In the genomic region with DNA sequence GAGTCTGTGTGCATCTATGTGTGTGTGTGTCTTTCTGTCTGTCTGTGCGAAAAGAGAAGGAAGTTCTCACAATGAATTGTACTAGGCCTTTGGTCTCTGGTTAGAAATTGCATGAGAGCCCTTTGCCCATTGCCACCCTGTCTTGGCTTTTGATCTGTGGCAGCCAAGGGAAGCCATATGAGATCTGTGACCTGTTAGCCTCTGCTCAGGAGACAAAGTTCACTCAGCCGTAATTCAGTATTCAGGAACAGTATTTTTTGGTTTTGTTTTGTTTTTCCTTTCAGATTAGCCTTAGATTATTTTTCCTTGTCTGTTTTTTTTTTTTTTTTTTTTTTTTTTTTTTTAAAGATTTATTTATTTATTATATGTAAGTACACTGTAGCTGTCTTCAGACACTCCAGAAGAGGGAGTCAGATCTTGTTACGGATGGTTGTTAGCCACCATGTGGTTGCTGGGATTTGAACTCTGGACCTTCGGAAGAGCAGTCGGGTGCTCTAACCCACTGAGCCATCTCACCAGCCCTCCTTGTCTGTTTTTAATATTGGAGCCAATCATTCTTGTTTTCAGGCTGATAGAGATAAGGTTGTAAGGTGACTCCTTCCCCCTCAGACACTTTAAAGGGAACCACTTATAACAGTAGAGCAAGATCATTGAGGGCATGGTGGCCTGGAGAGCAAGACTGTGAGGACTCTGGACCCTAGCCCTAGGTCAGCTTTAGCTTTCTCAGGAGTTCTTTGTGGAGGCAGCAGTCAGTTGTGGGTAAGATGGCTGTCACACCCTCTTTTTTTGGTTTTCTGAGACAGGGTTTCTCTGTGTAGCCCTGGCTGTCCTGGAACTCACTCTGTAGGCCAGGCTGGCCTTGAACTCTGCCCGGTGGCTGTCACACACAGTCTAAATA, we compare ENCODE assay signal across 7 mouse cellular contexts. TPM values are rescaled to one million over a fixed set of nuclear protein-coding genes. Genes with fewer than 3 reads are reported as not detected.
DNase-seq lines count a peak whose midpoint lies in the region; ATAC-seq and TF ChIP-seq lines count a peak whose summit lies in the region.
"Not testable (repeated sequence)": the region's sequence is repeated elsewhere in the genome, so short reads cannot be mapped to it uniquely, and the experiment has no call there.

No protein-coding gene starts in this region.

- not testable (repeated sequence) for TF ChIP-seq CTCF in intestine, postnatal 0 days (IDR thresholded peaks at IDR 0.05; ENCODE audit: low read depth)

- peak; percentile 36 for DNase-seq in adipocyte (ENCODE audit: low spot score)
- peak; percentile 88 for DNase-seq in kidney, adult 9 months
- peak; percentile 23 for DNase-seq in kidney, postnatal 10 days
- peak; percentile 36 for DNase-seq in large intestine, adult 2 months (ENCODE audit: low read depth, low spot score)

- peak overlapping the region; percentile 74 for H3K27ac ChIP-seq in intestine, postnatal 0 days (ENCODE audit: low read depth, low read length)
- peak overlapping the region; percentile 12; the same call in 1 of the 2 replicates for H3K27ac ChIP-seq in liver, embryonic 15.5 days (replicated peaks)

- H3K9ac ChIP-seq in intestine, postnatal 0 days (ENCODE audit: low read depth, low read length); liver, embryonic 15.5 days: not testable (repeated sequence)

- WGBS in intestine, postnatal 0 days: 60% methylated on average over 5 of the region's 6 CpGs
- 67% methylated on average over 6 of the region's 6 CpGs for WGBS in large intestine, adult 2 months
- WGBS in liver, embryonic 15.5 days (ENCODE audit: insufficient replicate concordance): 65% methylated on average over 6 of the region's 6 CpGs

- H3K4me3 ChIP-seq in intestine, postnatal 0 days (ENCODE audit: low read depth, low read length); liver, embryonic 15.5 days (replicated peaks): not testable (repeated sequence)

- not testable (repeated sequence) for H3K4me1 ChIP-seq in intestine, postnatal 0 days (replicated peaks; ENCODE audit: control insufficient read depth, insufficient read depth, low read length)
- peaks cover 23% of the 10 kb centered on the region for H3K4me1 ChIP-seq in liver, embryonic 15.5 days (replicated peaks)

- H3K27me3 ChIP-seq in intestine, postnatal 0 days (replicated peaks; ENCODE audit: control insufficient read depth, insufficient read depth, low read length); liver, embryonic 15.5 days: not testable (repeated sequence)

- H3K36me3 ChIP-seq in intestine, postnatal 0 days (ENCODE audit: control insufficient read depth, insufficient read depth): not testable (repeated sequence)
- H3K36me3 ChIP-seq in liver, embryonic 15.5 days (replicated peaks): peaks cover 17% of the 10 kb centered on the region

- H3K9me3 ChIP-seq in intestine, postnatal 0 days (ENCODE audit: control insufficient read depth); liver, embryonic 15.5 days (replicated peaks): not testable (repeated sequence)

- ATAC-seq in intestine, postnatal 0 days: peak; percentile 80
- 0 out of 2 replicates have a peak, but pooled peaks have one; percentile 18 for ATAC-seq in liver, embryonic 15.5 days (ENCODE audit: insufficient read depth)
- 0 out of 2 replicates have a peak, but pooled peaks have one; percentile 34 for ATAC-seq in megakaryocyte-erythroid progenitor cell, adult 5-6 weeks (replicated peaks; ENCODE audit: low FRiP score, low TSS enrichment, poor library complexity, severe bottlenecking)

- 0 out of 2 replicates have a peak overlapping the region, but pooled peaks have one; percentile 3 for H3K4me2 ChIP-seq in intestine, postnatal 0 days (replicated peaks; ENCODE audit: low read depth)
- not testable (repeated sequence) for H3K4me2 ChIP-seq in liver, embryonic 15.5 days

RNA-seq across cellular contexts. Expression of a gene that starts 11.2 kb away (rescaled TPM):
- 5.9 and 6.1 TPM in 2 replicates for polyA plus RNA-seq in intestine, postnatal 0 days (2015; fragmentation: Nextera tagmentation; extraction: Ambion mirVana)
- polyA plus RNA-seq in large intestine, adult 2 months (2012; rRNA removed): 10.8 and 22.0 TPM in 2 replicates
- polyA plus RNA-seq in liver, embryonic 15.5 days (2015; fragmentation: Nextera tagmentation; extraction: Ambion mirVana): 3.3 and 3.4 TPM in 2 replicates
- total RNA-seq in megakaryocyte-erythroid progenitor cell, adult 5-6 weeks (2014; fragmentation: Nextera tagmentation): 37.3 and 51.7 TPM in 2 replicates
- total RNA-seq in megakaryocyte-erythroid progenitor cell, adult 5-6 weeks (2017): 47.7 and 50.4 TPM in 2 replicates

Comparison
In these comparisons a context has a peak if more than half of its experiments do, and no peak if none do; other contexts are left out.
1. DNase-seq: peak in every context shown above with its lines; median percentile 88 in kidney, adult 9 months; 36 in adipocyte; 36 in large intestine, adult 2 months; 23 in kidney, postnatal 10 days.
2. ATAC-seq: peak in every context shown above with its lines; median percentile 80 in intestine, postnatal 0 days; 34 in megakaryocyte-erythroid progenitor cell, adult 5-6 weeks; 18 in liver, embryonic 15.5 days.